ENCODE assay signal across 8 mouse cellular contexts in the genomic region with DNA sequence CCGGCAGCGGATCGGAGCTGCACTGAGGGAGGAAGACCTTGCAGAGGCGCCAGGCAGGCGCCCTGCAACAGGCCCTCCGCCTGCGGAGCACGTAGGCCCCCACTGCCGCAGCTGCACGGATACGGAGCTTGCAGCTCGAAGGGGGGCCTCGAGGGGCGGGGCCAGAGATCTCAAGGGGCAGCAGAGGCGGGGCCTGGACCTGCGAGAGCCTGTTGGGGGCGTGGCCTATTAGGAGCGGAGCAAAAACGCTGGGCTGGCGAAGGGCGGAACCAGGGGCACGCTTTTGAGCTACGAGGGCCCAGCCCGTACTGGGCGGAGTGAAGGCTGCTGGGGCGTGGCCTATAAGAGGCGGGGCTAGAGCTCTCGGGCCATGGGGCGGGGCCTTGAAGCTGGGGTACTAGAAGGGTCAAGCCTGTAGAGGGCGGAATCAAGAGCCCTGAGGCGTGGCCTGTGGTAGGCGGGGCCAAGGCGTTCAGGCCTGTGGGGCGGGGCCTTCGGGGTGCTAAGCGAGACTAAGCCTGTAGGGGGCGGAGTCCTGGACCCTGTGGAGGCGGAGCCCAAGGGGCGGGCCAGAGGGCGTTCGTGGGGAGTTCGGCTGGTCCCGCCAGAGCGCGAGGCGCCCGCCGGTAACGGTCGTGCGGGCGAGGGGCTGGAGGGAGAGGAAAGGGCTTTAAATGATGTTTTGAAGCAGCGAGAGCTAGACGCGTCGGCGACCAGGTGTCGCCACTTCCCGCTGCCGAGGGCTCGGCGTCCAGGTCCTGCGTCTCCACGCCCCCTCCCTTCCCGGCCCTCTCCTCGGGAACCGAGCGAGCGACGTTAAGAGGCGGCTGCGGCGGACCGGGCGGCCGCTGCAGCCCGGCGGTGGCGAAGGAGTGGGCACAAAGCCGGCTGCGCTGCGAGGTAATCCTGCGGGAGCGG. TPM values are rescaled to one million over a fixed set of nuclear protein-coding genes. Genes with fewer than 3 reads are reported as not detected.
A peak's percentile ranks its signal among the peaks of the same experiment; 100 is the strongest.
DNase-seq lines count a peak whose midpoint lies in the region; ATAC-seq lines count a peak whose summit lies in the region.

No protein-coding gene starts in this region.

- peak overlapping the region; percentile 97 for H3K27ac ChIP-seq in heart, embryonic 10.5 days
- peak overlapping the region; percentile 93 for H3K27ac ChIP-seq in kidney, embryonic 15.5 days

- peak overlapping the region; percentile 92 for H3K4me3 ChIP-seq in heart, embryonic 10.5 days
- H3K4me3 ChIP-seq in kidney, embryonic 15.5 days (replicated peaks), result peak overlapping the region; percentile 80

- H3K27me3 ChIP-seq in heart, embryonic 10.5 days (ENCODE audit: insufficient read depth, poor library complexity, severe bottlenecking), result no peaks in the 10 kb centered on the region
- peaks cover 4% of the 10 kb centered on the region; the same call in 1 of the 2 replicates for H3K27me3 ChIP-seq in kidney, embryonic 15.5 days

- H3K9ac ChIP-seq in kidney, embryonic 15.5 days, result peak overlapping the region; percentile 82

- peak overlapping the region; percentile 77 for H3K4me2 ChIP-seq in kidney, embryonic 15.5 days

- ATAC-seq in erythroblast, adult 5-6 weeks (replicated peaks; ENCODE audit: low FRiP score, poor library complexity, severe bottlenecking), result peak; percentile 90
- peak; percentile 95 for ATAC-seq in kidney, embryonic 15.5 days (replicated peaks; ENCODE audit: low FRiP score)
- peak; percentile 92 for ATAC-seq in monocyte, adult 5-6 weeks (replicated peaks; ENCODE audit: insufficient number of reproducible peaks, low FRiP score, low TSS enrichment, poor library complexity, severe bottlenecking)

- H3K4me1 ChIP-seq in heart, embryonic 10.5 days, result peaks cover 30% of the 10 kb centered on the region
- H3K4me1 ChIP-seq in kidney, embryonic 15.5 days, result peaks cover 41% of the 10 kb centered on the region

- no peaks in the 10 kb centered on the region for H3K9me3 ChIP-seq in heart, embryonic 10.5 days
- no peaks in the 10 kb centered on the region for H3K9me3 ChIP-seq in kidney, embryonic 15.5 days (replicated peaks)

- WGBS in heart, embryonic 10.5 days, result under 1% methylated on average over 81 of the region's 84 CpGs
- WGBS in kidney, embryonic 15.5 days, result under 1% methylated on average over 73 of the region's 84 CpGs

- DNase-seq in B cell, adult 2 months, result peak; percentile 100
- DNase-seq in brain, adult 2 months (ENCODE audit: low read depth, low spot score), result peak; percentile 99
- DNase-seq in heart, embryonic 10.5 days (ENCODE audit: low spot score), result peak; percentile 100
- peak; percentile 100 for DNase-seq in liver
- peak; percentile 99 to 100 for DNase-seq in spleen, postnatal 4 days (ENCODE audit: low spot score in 2 of 2)

- no peaks in the 10 kb centered on the region for H3K36me3 ChIP-seq in heart, embryonic 10.5 days
- H3K36me3 ChIP-seq in kidney, embryonic 15.5 days, result no peaks in the 10 kb centered on the region

RNA-seq across cellular contexts. Expression of a gene that starts 2.2 kb away (rescaled TPM):
- total RNA-seq in erythroblast, adult 5-6 weeks (2015; ENCODE audit: low replicate concordance), result 38.0 and 46.8 TPM in 2 replicates
- total RNA-seq in erythroblast, adult 5-6 weeks (2017; ENCODE audit: low replicate concordance), result 35.1 and 35.5 TPM in 2 replicates
- polyA plus RNA-seq in heart, embryonic 10.5 days (2016; fragmentation: Nextera tagmentation; extraction: Ambion mirVana), result 128 and 173 TPM in 2 replicates
- polyA plus RNA-seq in kidney, embryonic 15.5 days (2015; fragmentation: Nextera tagmentation; extraction: Ambion mirVana), result 80.1 and 85.6 TPM in 2 replicates
- total RNA-seq in monocyte, adult 5-6 weeks (2017), result 301 to 321 TPM (median 307 TPM) in 3 replicates

Comparison
In these comparisons a context has a peak if more than half of its experiments do, and no peak if none do; other contexts are left out.
1. Peak in every context shown above with its lines: DNase-seq, ATAC-seq, H3K4me3 ChIP-seq and H3K27ac ChIP-seq.